Mouse (Mus musculus): Measurements from ENCODE around the gene Dpyd. TPM values are rescaled to one million over a fixed set of nuclear protein-coding genes. Genes with fewer than 3 reads are reported as not detected.

Gene Dpyd
- polyA plus RNA-seq, 1 experiment from 2014 or later: 6.6 TPM

GRCm38 (mm10) chr3:119275241-119275640, 713.3 kb downstream of the Dpyd start:
- Histone ChIP-seq H3K27me3 (no peaks in the 10 kb centered on the region), H3K36me3 (no peaks in the 10 kb centered on the region), H3K4me3 (no peak overlapping the region), H3K27ac (replicated peaks) (no peak overlapping the region), H3K9ac (replicated peaks) (no peak overlapping the region), H3K4me1 (no peaks in the 10 kb centered on the region), H3K4me2 (replicated peaks) (no peak overlapping the region), H3K9me3 (no peaks in the 10 kb centered on the region)
- 77% methylated on average over 2 of the region's 2 CpGs for WGBS
- ATAC-seq (replicated peaks): no peak

GRCm38 (mm10) chr3:119280671-119281070, 718.7 kb downstream of the Dpyd start:
- WGBS: 96% methylated on average over 2 of the region's 2 CpGs
- no peaks in the 10 kb centered on the region for H3K4me1 ChIP-seq
- no peaks in the 10 kb centered on the region for H3K36me3 ChIP-seq
- no peaks in the 10 kb centered on the region for H3K9me3 ChIP-seq
- no peak overlapping the region for H3K4me2 ChIP-seq (replicated peaks)
- no peak overlapping the region for H3K9ac ChIP-seq (replicated peaks)
- no peak overlapping the region for H3K27ac ChIP-seq (replicated peaks)
- no peaks in the 10 kb centered on the region for H3K27me3 ChIP-seq
- ATAC-seq (replicated peaks): no peak
- H3K4me3 ChIP-seq: no peak overlapping the region

DNA sequence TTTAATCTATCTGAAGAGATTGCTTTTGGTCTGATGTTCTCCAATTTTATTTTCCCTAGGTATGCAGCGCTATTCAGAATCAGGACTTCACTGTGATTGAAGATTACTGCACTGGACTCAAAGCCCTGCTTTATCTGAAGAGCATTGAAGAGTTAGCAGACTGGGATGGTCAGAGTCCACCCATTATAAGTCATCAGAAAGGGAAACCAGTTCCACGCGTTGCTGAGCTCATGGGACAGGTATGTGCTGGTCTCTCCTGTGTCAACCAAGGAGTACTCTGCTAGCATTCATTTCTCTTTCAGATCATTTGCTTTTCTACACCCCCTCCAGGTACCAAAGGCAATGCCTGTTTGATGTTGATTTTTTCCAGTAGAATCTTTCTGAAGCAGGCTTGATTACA, 752.8 kb downstream of the Dpyd start:
- H3K27me3 ChIP-seq: no peaks in the 10 kb centered on the region
- no peak overlapping the region for H3K4me2 ChIP-seq (replicated peaks)
- H3K36me3 ChIP-seq: no peaks in the 10 kb centered on the region
- no peak overlapping the region for H3K4me3 ChIP-seq
- H3K4me1 ChIP-seq: no peaks in the 10 kb centered on the region
- WGBS: 91% methylated on average over 3 of the region's 3 CpGs
- ATAC-seq (replicated peaks): no peak
- H3K27ac ChIP-seq (replicated peaks): peak overlapping the region; percentile 26; the same call in 1 of the 2 replicates
- H3K9ac ChIP-seq (replicated peaks): no peak overlapping the region
- no peaks in the 10 kb centered on the region for H3K9me3 ChIP-seq

GRCm38 (mm10) chr3:119329063-119329462, 767.1 kb downstream of the Dpyd start:
- no peaks in the 10 kb centered on the region for H3K9me3 ChIP-seq
- WGBS: 52% methylated on average over 7 of the region's 7 CpGs
- ATAC-seq (replicated peaks): 0 out of 2 replicates have a peak, but pooled peaks have one; percentile 71
- H3K4me3 ChIP-seq: no peak overlapping the region
- no peaks in the 10 kb centered on the region for H3K27me3 ChIP-seq
- H3K27ac ChIP-seq (replicated peaks): no peak overlapping the region
- peaks cover 8% of the 10 kb centered on the region for H3K4me1 ChIP-seq
- no peaks in the 10 kb centered on the region for H3K36me3 ChIP-seq
- no peak overlapping the region for H3K9ac ChIP-seq (replicated peaks)
- H3K4me2 ChIP-seq (replicated peaks): no peak overlapping the region

DNA sequence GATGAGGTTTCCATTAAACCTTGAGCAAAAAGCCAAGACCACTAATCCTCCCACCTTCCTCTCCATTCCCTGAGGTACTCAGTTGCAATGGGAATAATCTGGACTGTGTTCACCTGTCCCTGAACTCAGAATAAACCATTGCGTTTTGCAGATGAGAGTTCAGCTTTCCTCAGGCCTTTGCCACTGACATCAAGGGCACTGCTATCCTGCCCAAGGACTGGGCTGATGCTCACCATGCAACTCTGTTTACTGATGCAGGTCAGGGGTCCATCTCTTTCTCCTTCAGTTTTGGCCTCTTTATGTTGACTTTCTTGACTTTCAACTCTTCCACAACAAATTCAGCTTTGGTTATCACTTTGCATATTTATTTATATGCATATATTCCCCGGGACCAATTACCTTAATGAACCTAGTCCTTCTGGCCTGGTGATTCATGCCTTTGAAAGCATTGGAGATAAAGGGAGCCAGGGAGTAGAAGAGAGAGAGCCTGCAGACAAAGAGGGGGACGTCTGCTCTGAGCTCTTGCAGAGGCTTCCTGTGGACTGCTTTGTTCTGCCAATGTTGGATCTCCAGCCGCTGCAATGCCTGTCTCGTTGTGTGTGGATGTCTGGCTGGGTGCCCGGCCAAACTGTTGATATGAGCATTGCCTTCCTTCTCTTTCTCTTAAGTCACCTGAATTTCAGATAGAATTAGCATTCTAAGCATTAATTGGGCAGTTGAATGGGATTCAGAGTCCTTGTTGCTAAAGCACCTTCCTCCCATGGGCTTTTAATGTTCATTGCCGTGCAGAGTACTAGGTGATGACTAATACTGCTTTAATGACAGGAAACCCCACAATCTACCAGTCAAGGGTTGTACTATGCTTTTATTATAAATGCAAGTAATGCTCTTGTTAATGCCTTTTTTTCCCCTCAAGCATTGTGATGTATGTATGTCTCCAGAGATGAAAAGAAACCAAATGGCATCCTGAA, 771.7 kb downstream of the Dpyd start:
- Histone ChIP-seq H3K9me3 (no peaks in the 10 kb centered on the region), H3K4me3 (no peak overlapping the region), H3K27ac (replicated peaks) (0 out of 2 replicates have a peak overlapping the region, but pooled peaks have one; percentile 5), H3K36me3 (no peaks in the 10 kb centered on the region), H3K27me3 (no peaks in the 10 kb centered on the region), H3K4me2 (replicated peaks) (no peak overlapping the region), H3K4me1 (peaks cover 9% of the 10 kb centered on the region), H3K9ac (replicated peaks) (no peak overlapping the region)
- WGBS: 8% methylated on average over 7 of the region's 7 CpGs
- peak; percentile 70 for ATAC-seq (replicated peaks)

- H3K4me1 ChIP-seq: peaks cover 19% of the 10 kb centered on the region
- no peaks in the 10 kb centered on the region for H3K36me3 ChIP-seq
- no peak overlapping the region for H3K9ac ChIP-seq (replicated peaks)
- H3K27me3 ChIP-seq: no peaks in the 10 kb centered on the region
- no peaks in the 10 kb centered on the region for H3K9me3 ChIP-seq
- peak overlapping the region; percentile 32; the same call in 1 of the 2 replicates for H3K4me2 ChIP-seq (replicated peaks)
- 7% methylated on average over 13 of the region's 13 CpGs for WGBS
- H3K4me3 ChIP-seq: no peak overlapping the region
- ATAC-seq (replicated peaks): peak; percentile 98
- peak overlapping the region; percentile 65 for H3K27ac ChIP-seq (replicated peaks)
These were observed 799.8 kb downstream of the Dpyd start for GRCm38 (mm10) chr3:119361555-119362385.

DNA sequence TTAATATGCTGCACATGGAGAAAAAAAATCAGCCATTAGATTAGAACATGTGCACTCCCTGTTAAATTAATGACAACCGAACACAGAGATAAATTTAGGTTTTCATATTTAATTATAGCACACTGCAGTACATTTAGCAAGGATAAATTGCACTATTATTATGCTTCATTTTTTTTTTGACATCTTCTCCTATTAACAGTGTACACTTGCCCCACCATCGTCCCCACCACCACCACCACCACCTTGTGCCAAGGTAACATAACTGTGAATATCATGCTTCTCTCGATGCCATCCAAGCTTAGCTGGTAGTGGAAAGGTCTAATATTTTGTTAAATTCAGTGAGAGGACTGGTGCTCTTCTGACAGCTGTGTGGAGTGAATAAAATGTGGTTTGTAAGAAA, 800.5 kb downstream of the Dpyd start:
- WGBS: 10% methylated on average over 3 of the region's 3 CpGs
- 0 out of 2 replicates have a peak overlapping the region, but pooled peaks have one; percentile 32 for H3K4me2 ChIP-seq (replicated peaks)
- H3K4me1 ChIP-seq: peaks cover 19% of the 10 kb centered on the region
- H3K27ac ChIP-seq (replicated peaks): peak overlapping the region; percentile 65
- no peaks in the 10 kb centered on the region for H3K27me3 ChIP-seq
- H3K9ac ChIP-seq (replicated peaks): no peak overlapping the region
- ATAC-seq (replicated peaks): peak; percentile 72
- H3K9me3 ChIP-seq: no peaks in the 10 kb centered on the region
- H3K36me3 ChIP-seq: no peaks in the 10 kb centered on the region
- no peak overlapping the region for H3K4me3 ChIP-seq

GRCm38 (mm10) chr3:119368931-119369330, 807.0 kb downstream of the Dpyd start:
- H3K27me3 ChIP-seq: no peaks in the 10 kb centered on the region
- no peak overlapping the region for H3K9ac ChIP-seq (replicated peaks)
- H3K36me3 ChIP-seq: no peaks in the 10 kb centered on the region
- WGBS: 20% methylated on average over 2 of the region's 2 CpGs
- ATAC-seq (replicated peaks): peak; percentile 61
- no peaks in the 10 kb centered on the region for H3K9me3 ChIP-seq
- no peak overlapping the region for H3K27ac ChIP-seq (replicated peaks)
- H3K4me2 ChIP-seq (replicated peaks): no peak overlapping the region
- H3K4me3 ChIP-seq: no peak overlapping the region
- no peaks in the 10 kb centered on the region for H3K4me1 ChIP-seq

DNA sequence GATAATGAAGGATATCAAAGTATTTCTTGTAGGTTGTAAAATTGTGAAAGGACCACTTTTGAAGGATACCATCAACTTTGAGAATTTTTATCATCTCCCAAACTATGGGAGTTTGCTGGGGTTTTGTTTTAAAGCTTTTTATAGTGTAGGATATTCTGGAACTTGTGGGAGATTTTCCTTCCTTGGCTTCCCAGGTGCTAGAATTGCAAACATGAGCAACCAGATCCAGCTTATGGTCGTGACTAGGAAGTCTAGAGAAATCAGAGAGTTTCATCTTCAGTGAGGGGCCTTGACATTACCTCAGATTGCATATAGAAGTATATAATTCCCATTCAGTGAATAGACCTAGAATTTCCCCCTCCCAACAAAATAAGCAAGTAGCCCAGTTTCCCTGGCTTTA, 819.2 kb downstream of the Dpyd start:
- no peak overlapping the region for H3K4me3 ChIP-seq
- WGBS: 77% methylated on average over 1 of the region's 1 CpGs
- no peak overlapping the region for H3K4me2 ChIP-seq (replicated peaks)
- H3K4me1 ChIP-seq: no peaks in the 10 kb centered on the region
- H3K9me3 ChIP-seq: no peaks in the 10 kb centered on the region
- no peak overlapping the region for H3K27ac ChIP-seq (replicated peaks)
- H3K36me3 ChIP-seq: no peaks in the 10 kb centered on the region
- H3K27me3 ChIP-seq: no peaks in the 10 kb centered on the region
- no peak for ATAC-seq (replicated peaks)
- H3K9ac ChIP-seq (replicated peaks): no peak overlapping the region

GRCm38 (mm10) chr3:119382395-119382794, 820.5 kb downstream of the Dpyd start:
- no peak overlapping the region for H3K4me3 ChIP-seq
- H3K27ac ChIP-seq (replicated peaks): no peak overlapping the region
- no peak overlapping the region for H3K9ac ChIP-seq (replicated peaks)
- H3K9me3 ChIP-seq: no peaks in the 10 kb centered on the region
- ATAC-seq (replicated peaks): no peak
- WGBS: 90% methylated on average over 1 of the region's 1 CpGs
- no peaks in the 10 kb centered on the region for H3K27me3 ChIP-seq
- no peak overlapping the region for H3K4me2 ChIP-seq (replicated peaks)
- no peaks in the 10 kb centered on the region for H3K36me3 ChIP-seq
- peaks cover 3% of the 10 kb centered on the region for H3K4me1 ChIP-seq

- H3K36me3 ChIP-seq: no peaks in the 10 kb centered on the region
- 18% methylated on average over 26 of the region's 26 CpGs for WGBS
- peak overlapping the region; percentile 39 for H3K4me2 ChIP-seq (replicated peaks)
- H3K27me3 ChIP-seq: no peaks in the 10 kb centered on the region
- H3K4me1 ChIP-seq: peaks cover 16% of the 10 kb centered on the region
- peak; percentile 85 for ATAC-seq (replicated peaks)
- H3K9me3 ChIP-seq: no peaks in the 10 kb centered on the region
- peak overlapping the region; percentile 77 for H3K27ac ChIP-seq (replicated peaks)
- peak overlapping the region; percentile 12 for H3K9ac ChIP-seq (replicated peaks)
- H3K4me3 ChIP-seq: peak overlapping the region; percentile 20; the same call in 1 of the 2 replicates
These were observed 825.6 kb downstream of the Dpyd start for GRCm38 (mm10) chr3:119387332-119388105.

Measured in forebrain, embryonic 15.5 days (tissue).